8 mouse cellular contexts compared by ENCODE assay signal in genomic region chr4:47057510-47058325, GRCm38 (mm10). TPM values are rescaled to one million over a fixed set of nuclear protein-coding genes. Genes with fewer than 3 reads are reported as not detected.
DNase-seq lines count a peak whose midpoint lies in the region; ATAC-seq and TF ChIP-seq lines count a peak whose summit lies in the region.

No protein-coding gene starts in this region.

- peak overlapping the region; percentile 68 for H3K4me3 ChIP-seq in left cerebral cortex, adult 2 months
- H3K4me3 ChIP-seq in embryonic facial prominence, embryonic 13.5 days: peak overlapping the region; percentile 80
- H3K4me3 ChIP-seq in intestine, embryonic 14.5 days (ENCODE audit: low read depth, low read length): peak overlapping the region; percentile 61
- peak overlapping the region; percentile 83 for H3K4me3 ChIP-seq in midbrain, embryonic 16.5 days (ENCODE audit: low read depth, low read length)

- H3K9me3 ChIP-seq in embryonic facial prominence, embryonic 13.5 days: no peaks in the 10 kb centered on the region
- no peaks in the 10 kb centered on the region for H3K9me3 ChIP-seq in intestine, embryonic 14.5 days (ENCODE audit: control insufficient read depth, low read length)
- H3K9me3 ChIP-seq in midbrain, embryonic 16.5 days (replicated peaks; ENCODE audit: control insufficient read depth, low read length, poor library complexity, severe bottlenecking): no peaks in the 10 kb centered on the region

- peak overlapping the region; percentile 90 for H3K27ac ChIP-seq in left cerebral cortex, adult 2 months
- peak overlapping the region; percentile 39; the same call in 1 of the 2 replicates for H3K27ac ChIP-seq in embryonic facial prominence, embryonic 13.5 days
- H3K27ac ChIP-seq in intestine, embryonic 14.5 days (ENCODE audit: low read depth): no peak overlapping the region
- H3K27ac ChIP-seq in midbrain, embryonic 16.5 days (ENCODE audit: low read length): peak overlapping the region; percentile 88

- no peaks in the 10 kb centered on the region for H3K36me3 ChIP-seq in embryonic facial prominence, embryonic 13.5 days
- H3K36me3 ChIP-seq in intestine, embryonic 14.5 days (ENCODE audit: control insufficient read depth, insufficient read depth, low read length): no peaks in the 10 kb centered on the region
- no peaks in the 10 kb centered on the region for H3K36me3 ChIP-seq in midbrain, embryonic 16.5 days (ENCODE audit: control insufficient read depth, insufficient read depth, low read length)

- WGBS in embryonic facial prominence, embryonic 13.5 days: 37% methylated on average over 25 of the region's 25 CpGs
- WGBS in intestine, embryonic 14.5 days: 26% methylated on average over 25 of the region's 25 CpGs
- 37% methylated on average over 25 of the region's 25 CpGs for WGBS in midbrain, embryonic 16.5 days

- ATAC-seq in embryonic facial prominence, embryonic 13.5 days (ENCODE audit: insufficient number of reproducible peaks, insufficient read depth, low FRiP score, low TSS enrichment, low read depth): no peak
- ATAC-seq in intestine, embryonic 14.5 days (replicated peaks; ENCODE audit: low FRiP score, low TSS enrichment, low read depth): peak; percentile 33
- peak; percentile 37 for ATAC-seq in midbrain, embryonic 16.5 days

- peak overlapping the region; percentile 88 for H3K9ac ChIP-seq in embryonic facial prominence, embryonic 13.5 days
- peak overlapping the region; percentile 70 for H3K9ac ChIP-seq in intestine, embryonic 14.5 days (ENCODE audit: low read length)
- peak overlapping the region; percentile 86 for H3K9ac ChIP-seq in midbrain, embryonic 16.5 days (ENCODE audit: low read depth, low read length)

- intact Hi-C loops in left cerebral cortex, adult 2 months (cut with DNase I): no loop called here
- intact Hi-C loops in gastrocnemius, postnatal 14 days (cut with DNase I; ENCODE audit: low total_unique reads): no loop called here

- no peak for DNase-seq in left cerebral cortex, adult 2 months (ENCODE audit: extremely low spot score in 1 of 2, low spot score in 2 of 2)
- DNase-seq in left cerebral cortex, adult 11 months (ENCODE audit: low spot score): no peak
- peak; percentile 73 for DNase-seq in intestine, embryonic 14.5 days (ENCODE audit: low spot score)
- no peak for DNase-seq in gastrocnemius, postnatal 14 days
- DNase-seq in frontal cortex, postnatal 25 days (ENCODE audit: low spot score in 2 of 2): no peak
- DNase-seq in cerebellum, postnatal 25 days: no peak

- peaks cover 11% of the 10 kb centered on the region for H3K4me1 ChIP-seq in embryonic facial prominence, embryonic 13.5 days
- H3K4me1 ChIP-seq in intestine, embryonic 14.5 days (replicated peaks; ENCODE audit: control insufficient read depth, insufficient read depth, low read length): no peaks in the 10 kb centered on the region
- peaks cover 8% of the 10 kb centered on the region for H3K4me1 ChIP-seq in midbrain, embryonic 16.5 days (ENCODE audit: control insufficient read depth, insufficient read depth, low read length)

- no peak for TF ChIP-seq CTCF in left cerebral cortex, adult 2 months (IDR thresholded peaks at IDR 0.05)

- no peaks in the 10 kb centered on the region for H3K27me3 ChIP-seq in embryonic facial prominence, embryonic 13.5 days
- H3K27me3 ChIP-seq in intestine, embryonic 14.5 days (replicated peaks; ENCODE audit: control insufficient read depth, insufficient read depth, low read length): no peaks in the 10 kb centered on the region; the same call in none of the 2 replicates
- no peaks in the 10 kb centered on the region for H3K27me3 ChIP-seq in midbrain, embryonic 16.5 days (ENCODE audit: control insufficient read depth, insufficient read depth, low read depth, low read length)

- peak overlapping the region; percentile 68 for H3K4me2 ChIP-seq in embryonic facial prominence, embryonic 13.5 days
- H3K4me2 ChIP-seq in intestine, embryonic 14.5 days (ENCODE audit: low read length): peak overlapping the region; percentile 76
- H3K4me2 ChIP-seq in midbrain, embryonic 16.5 days (ENCODE audit: low read length): peak overlapping the region; percentile 67

RNA-seq across cellular contexts. Expression of gene Anks6, which starts 0.5 kb away (rescaled TPM):
- total RNA-seq in left cerebral cortex, adult 2 months (2021): 10 to 100 TPM; 21.2 to 24.1 TPM
- 5.3 and 6.0 TPM in 2 replicates for polyA plus RNA-seq in embryonic facial prominence, embryonic 13.5 days (2015; fragmentation: Nextera tagmentation; extraction: Ambion mirVana)
- polyA plus RNA-seq in intestine, embryonic 14.5 days (2014; fragmentation: Nextera tagmentation; extraction: Ambion mirVana): 4.2 TPM in 2 replicates
- polyA plus RNA-seq in midbrain, embryonic 16.5 days (2015; fragmentation: Nextera tagmentation; extraction: Ambion mirVana): 4.6 and 5.1 TPM in 2 replicates
- total RNA-seq in gastrocnemius, postnatal 14 days (2021): 1 to 10 TPM; 2.9 to 3.0 TPM

RNA-seq across cellular contexts. Expression of gene Galnt12, which starts 34.0 kb away (rescaled TPM):
- under 1 TPM; 0.77 to 0.86 TPM for total RNA-seq in left cerebral cortex, adult 2 months (2021)
- 3.2 and 3.6 TPM in 2 replicates for polyA plus RNA-seq in embryonic facial prominence, embryonic 13.5 days (2015; fragmentation: Nextera tagmentation; extraction: Ambion mirVana)
- polyA plus RNA-seq in intestine, embryonic 14.5 days (2014; fragmentation: Nextera tagmentation; extraction: Ambion mirVana): 13.4 and 16.6 TPM in 2 replicates
- 1.7 and 1.8 TPM in 2 replicates for polyA plus RNA-seq in midbrain, embryonic 16.5 days (2015; fragmentation: Nextera tagmentation; extraction: Ambion mirVana)
- total RNA-seq in gastrocnemius, postnatal 14 days (2021): under 1 TPM; 0.29 to 0.35 TPM
